Mouse (Mus musculus) stomach, postnatal 0 days (tissue): ENCODE data around the gene Phc3. TPM values are rescaled to one million over a fixed set of nuclear protein-coding genes. Genes with fewer than 3 reads are reported as not detected.

Experiments used
- ATAC-seq: fragments of 200-750 bp; cut with Nextera tagmentation; 2 replicates; pipeline ENCODE4 v1.8.0; 2017; ENCODE audit not compliant: low FRiP score, low TSS enrichment
- DNase-seq: peaks from one replicate; pipeline ENCODE4 v3.0.0-alpha.2; 2016; ENCODE audit warnings: low spot score
- H3K27ac ChIP-seq: fragments of 300-500 bp; sonication (generic); replicated peaks from 2 replicates; pipeline ENCODE4 v1.5.1; 2014; ENCODE audit warnings: mild to moderate bottlenecking, control low read depth
- H3K27me3 ChIP-seq: fragments of 300-500 bp; sonication (generic); 2 replicates; pipeline ENCODE4 v1.6.1; 2014; ENCODE audit warnings: low read length; ENCODE audit not compliant: control insufficient read depth, insufficient read depth
- H3K36me3 ChIP-seq: fragments of 300-500 bp; sonication (generic); 2 replicates; pipeline ENCODE4 v1.6.1; 2014; ENCODE audit warnings: low read length, mixed read lengths; ENCODE audit not compliant: control insufficient read depth, insufficient read depth
- H3K4me1 ChIP-seq: fragments of 300-500 bp; sonication (generic); replicated peaks from 2 replicates; pipeline ENCODE4 v1.6.1; 2014; ENCODE audit warnings: antibody characterized with exemption; ENCODE audit not compliant: control insufficient read depth, insufficient read depth
- H3K4me2 ChIP-seq: fragments of 300-500 bp; sonication (generic); replicated peaks from 2 replicates; pipeline ENCODE4 v1.6.1; 2014; ENCODE audit warnings: low read depth, mild to moderate bottlenecking, control low read depth, moderate library complexity
- H3K4me3 ChIP-seq: fragments of 300-500 bp; sonication (generic); 2 replicates; pipeline ENCODE4 v1.5.1; 2014; ENCODE audit warnings: low read depth, low read length, control low read depth
- H3K9ac ChIP-seq: fragments of 300-500 bp; sonication (generic); 2 replicates; pipeline ENCODE4 v1.6.1; 2014; ENCODE audit warnings: mild to moderate bottlenecking, low read length, control low read depth, mixed read lengths
- H3K9me3 ChIP-seq: fragments of 300-500 bp; sonication (generic); 2 replicates; pipeline ENCODE4 v1.6.1; 2016; ENCODE audit warnings: low read length; ENCODE audit not compliant: control insufficient read depth
- CTCF ChIP-seq: IDR thresholded peaks from 2 replicates; pipeline ENCODE4 v1.5.1; 2016; ENCODE audit warnings: antibody characterized with exemption, low read depth, mild to moderate bottlenecking, moderate library complexity
- EP300 ChIP-seq: optimal IDR thresholded peaks from 2 replicates; pipeline ENCODE3; 2016; ENCODE audit warnings: antibody characterized with exemption
- WGBS: fragments of 180-500 bp; shearing (Covaris S2); extraction: QIAGEN DNeasy Blood & Tissue Kit; methylation state at CpG from one replicate; pipeline ENCODE4 v1.1.7; 2014; 5-methylcytosine and 5-hydroxymethylcytosine counted together
- polyA plus RNA-seq: library from polyadenylated mRNA; unstranded; fragments of >200 nt; fragmentation: Nextera tagmentation; extraction: Ambion mirVana; gene quantifications from 2 replicates; pipeline ENCODE4 v1.2.1, GENCODE M21; 2015

Phc3 gene
- polyA plus RNA-seq, 1 experiment from 2014 or later, result 3.0 TPM

DNA sequence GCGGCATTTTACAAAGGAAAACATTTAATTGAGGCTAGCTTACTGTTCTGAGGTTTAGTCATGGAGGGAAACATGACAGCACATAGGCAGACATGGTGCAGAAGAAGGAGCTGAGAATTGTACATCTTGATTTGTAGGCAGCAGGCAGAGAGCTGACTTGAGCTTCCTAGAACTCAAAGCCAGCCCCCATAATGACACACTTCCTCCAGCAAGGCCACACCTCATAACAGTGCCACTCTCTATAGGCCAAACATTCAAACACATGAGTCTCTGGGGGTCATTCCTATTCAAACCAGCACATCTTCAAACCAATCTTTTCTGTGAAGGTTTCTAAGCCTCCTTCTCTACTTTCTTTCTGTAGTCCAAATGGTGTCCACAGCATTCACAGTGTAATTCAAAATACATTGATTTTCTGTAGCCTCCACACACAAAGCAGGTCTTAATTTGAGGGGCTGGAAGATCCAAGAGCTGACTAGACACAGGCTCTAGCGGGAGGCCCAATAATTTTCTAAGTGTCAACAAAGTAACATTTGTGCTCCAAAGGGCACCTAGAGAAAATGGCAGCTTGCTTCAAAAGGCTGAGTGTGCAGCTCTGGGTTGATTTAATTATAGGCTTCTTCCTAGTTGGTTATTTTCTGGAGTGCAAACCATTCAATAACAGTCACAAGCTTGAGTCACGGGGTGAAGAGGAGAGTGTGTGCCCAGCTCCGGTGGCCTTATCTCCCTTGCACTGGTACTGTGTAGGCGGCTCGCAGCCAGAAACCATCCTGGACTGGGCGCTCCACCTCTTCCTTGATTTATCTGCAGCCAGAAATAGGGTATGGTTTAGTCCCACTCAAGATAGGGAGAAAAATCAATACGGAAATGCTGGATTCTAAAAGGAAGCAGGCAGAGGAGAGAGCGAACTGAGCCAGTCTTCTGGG is 18.4 kb upstream of the Phc3 start:
- TF ChIP-seq EP300, result no peak
- TF ChIP-seq CTCF, result no peak
- Histone ChIP-seq H3K36me3 (no peaks in the 10 kb centered on the region), H3K9ac (no peak overlapping the region), H3K9me3 (no peaks in the 10 kb centered on the region), H3K4me1 (no peaks in the 10 kb centered on the region), H3K27ac (no peak overlapping the region), H3K4me2 (no peak overlapping the region), H3K27me3 (no peaks in the 10 kb centered on the region), H3K4me3 (no peak overlapping the region)
- peak; percentile 76 for DNase-seq
- WGBS, result 78% methylated on average over 9 of the region's 9 CpGs
- ATAC-seq, result peak; percentile 96

DNA sequence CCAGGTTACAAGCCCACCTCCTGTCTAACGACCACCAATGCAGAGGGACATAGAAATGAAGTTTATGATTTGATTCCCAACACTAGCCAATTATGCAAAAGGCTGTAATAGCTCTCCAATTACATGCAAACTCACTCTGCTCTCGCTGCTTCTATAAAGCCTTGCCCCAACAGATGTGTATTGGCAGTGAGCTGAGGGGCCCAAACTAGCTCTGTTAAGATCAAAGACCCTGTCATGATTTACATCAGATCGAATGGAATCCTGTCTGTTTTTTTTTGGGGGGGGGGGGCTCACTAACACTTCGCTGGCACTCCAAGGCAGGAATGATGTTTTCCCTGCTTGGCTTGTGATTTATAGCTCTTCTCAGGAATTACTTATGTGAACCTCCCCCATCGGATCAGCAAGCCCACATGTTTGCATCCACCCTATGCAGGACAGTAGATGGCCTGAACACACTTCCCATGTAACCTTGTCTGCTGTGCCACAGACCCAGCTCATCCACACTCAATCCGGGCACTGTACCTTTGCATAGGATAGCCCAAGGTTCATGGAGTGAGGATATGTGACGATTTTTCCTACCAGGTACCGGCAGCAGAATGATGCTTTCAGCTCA is 13.8 kb upstream of the Phc3 start:
- no peak overlapping the region for H3K4me3 ChIP-seq
- H3K27me3 ChIP-seq, result no peaks in the 10 kb centered on the region
- H3K4me2 ChIP-seq, result no peak overlapping the region
- H3K27ac ChIP-seq, result no peak overlapping the region
- H3K36me3 ChIP-seq, result no peaks in the 10 kb centered on the region
- DNase-seq (no peak), ATAC-seq (no peak)
- H3K4me1 ChIP-seq, result no peaks in the 10 kb centered on the region
- 54% methylated on average over 8 of the region's 8 CpGs for WGBS
- TF ChIP-seq CTCF, result no peak
- TF ChIP-seq EP300, result no peak
- H3K9me3 ChIP-seq, result no peaks in the 10 kb centered on the region
- no peak overlapping the region for H3K9ac ChIP-seq

DNA sequence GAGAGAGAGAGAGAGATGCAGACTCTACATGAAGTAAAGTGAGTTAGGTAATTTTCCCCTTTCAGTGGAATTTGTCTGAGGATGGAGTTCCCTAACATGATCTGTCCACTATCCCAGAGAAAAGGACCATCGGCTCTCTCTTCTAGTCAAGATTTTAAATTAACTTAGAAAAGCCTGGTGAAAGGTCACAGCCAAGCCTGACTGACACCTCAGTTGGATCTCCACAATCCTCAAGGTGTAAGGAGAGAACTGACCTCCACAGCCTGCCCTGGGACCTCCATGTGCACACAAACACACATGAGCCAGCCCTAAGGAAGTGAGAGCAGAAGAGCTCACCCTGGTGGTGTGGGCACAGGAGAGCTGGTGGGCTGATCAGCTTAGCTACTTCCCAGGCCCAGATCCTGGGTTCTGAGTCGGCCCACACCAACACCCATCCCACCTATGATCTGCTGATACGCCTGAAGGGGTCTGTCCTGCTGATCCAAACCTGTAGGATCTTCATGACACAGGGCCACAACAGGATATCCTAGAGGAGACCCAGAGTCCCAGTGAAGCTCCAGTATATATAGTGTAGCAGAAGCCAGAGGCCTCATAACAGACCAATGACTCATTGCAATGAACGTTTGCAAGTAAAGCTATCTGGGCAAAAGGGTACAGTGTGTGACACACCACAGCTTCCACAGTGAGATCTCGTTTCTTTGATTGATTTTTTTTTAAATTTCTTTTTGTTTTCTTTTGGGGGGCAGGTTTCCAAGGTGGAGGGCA is 12.6 kb upstream of the Phc3 start:
- ATAC-seq (peak; percentile 96), DNase-seq (peak; percentile 35)
- Histone ChIP-seq H3K9ac (no peak overlapping the region), H3K4me2 (no peak overlapping the region), H3K27me3 (no peaks in the 10 kb centered on the region), H3K36me3 (no peaks in the 10 kb centered on the region), H3K27ac (peak overlapping the region; percentile 78), H3K9me3 (no peaks in the 10 kb centered on the region), H3K4me1 (no peaks in the 10 kb centered on the region), H3K4me3 (no peak overlapping the region)
- TF ChIP-seq EP300 (no peak), CTCF (peak; percentile 46)
- 52% methylated on average over 5 of the region's 5 CpGs for WGBS

DNA sequence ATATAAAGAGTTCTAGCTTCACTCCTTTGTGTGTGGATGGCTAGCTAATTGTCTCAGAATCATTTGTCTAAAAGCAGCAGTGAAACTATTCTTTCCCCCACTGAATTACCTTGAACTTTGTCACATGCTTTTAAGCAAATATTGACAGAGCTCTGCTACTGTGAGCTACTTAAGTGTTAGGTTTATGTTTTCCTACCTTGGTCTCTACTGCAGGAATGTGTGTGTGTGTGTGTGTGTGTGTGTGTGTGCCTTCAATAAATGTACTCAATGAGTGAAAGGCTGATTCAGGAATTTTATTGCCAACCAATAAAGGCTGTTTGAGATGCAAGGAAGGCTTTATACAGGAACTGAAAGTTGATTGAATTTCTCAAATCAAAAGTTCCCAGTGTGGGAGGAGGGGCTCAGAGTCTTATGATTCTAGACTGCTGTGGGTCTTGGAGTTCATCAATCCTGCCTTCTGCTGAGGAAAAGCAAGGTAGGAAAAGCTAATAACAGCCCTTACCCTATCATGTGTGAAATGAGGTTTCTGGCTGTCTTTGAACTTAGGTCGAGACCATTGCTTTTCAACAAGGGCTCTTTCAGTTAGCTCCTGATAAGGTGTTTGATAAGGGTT is 7.9 kb upstream of the Phc3 start:
- H3K4me3 ChIP-seq, result no peak overlapping the region
- no peaks in the 10 kb centered on the region for H3K27me3 ChIP-seq
- H3K9ac ChIP-seq, result no peak overlapping the region
- no peaks in the 10 kb centered on the region for H3K4me1 ChIP-seq
- H3K9me3 ChIP-seq, result no peaks in the 10 kb centered on the region
- H3K36me3 ChIP-seq, result no peaks in the 10 kb centered on the region
- DNase-seq (peak; percentile 75), ATAC-seq (peak; percentile 83)
- H3K4me2 ChIP-seq, result no peak overlapping the region
- no peak for TF ChIP-seq CTCF
- peak overlapping the region; percentile 40; the same call in 1 of the 2 replicates for H3K27ac ChIP-seq
- 50% methylated on average over 1 of the region's 1 CpGs for WGBS

DNA sequence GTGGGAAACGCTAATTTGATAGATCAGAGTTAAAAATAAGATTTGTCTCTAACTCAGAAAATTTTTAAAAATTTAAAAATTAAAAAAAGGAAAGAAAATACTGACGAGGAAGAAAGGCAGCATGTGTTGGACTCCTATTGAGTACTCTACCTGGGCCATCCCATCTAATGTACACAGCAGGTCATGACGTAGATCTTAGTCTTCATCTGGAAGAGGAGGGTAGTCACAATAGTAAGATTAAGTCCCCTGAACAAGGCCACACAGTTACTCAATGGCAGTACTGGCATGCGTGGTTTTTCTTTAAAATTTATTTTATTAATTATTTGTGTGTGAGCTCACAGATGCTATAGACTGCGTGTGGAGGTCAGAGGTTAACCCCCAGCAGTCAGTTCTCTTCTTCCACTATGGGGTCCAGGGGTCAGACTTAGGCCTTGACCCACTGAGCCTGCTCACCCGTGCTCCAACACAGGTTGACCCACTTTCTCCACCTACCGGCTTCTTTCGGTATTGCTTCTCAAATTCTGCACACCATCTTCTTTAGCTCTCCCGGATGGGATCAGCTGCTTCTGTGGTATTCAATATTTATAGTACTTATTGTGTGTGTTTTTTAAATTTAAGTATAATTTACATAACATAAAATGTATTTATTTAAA is 6.0 kb upstream of the Phc3 start:
- Histone ChIP-seq H3K4me2 (no peak overlapping the region), H3K4me3 (no peak overlapping the region), H3K27me3 (no peaks in the 10 kb centered on the region), H3K36me3 (no peaks in the 10 kb centered on the region), H3K4me1 (no peaks in the 10 kb centered on the region), H3K9me3 (no peaks in the 10 kb centered on the region), H3K9ac (no peak overlapping the region), H3K27ac (no peak overlapping the region)
- no peak for TF ChIP-seq EP300
- TF ChIP-seq CTCF, result peak; percentile 74
- ATAC-seq, result peak; percentile 45; the same call in 1 of the 2 replicates
- DNase-seq, result peak; percentile 63
- WGBS, result 48% methylated on average over 9 of the region's 9 CpGs
